Mouse (Mus musculus): Measurements from ENCODE around the gene Fam104a. TPM values are rescaled to one million over a fixed set of nuclear protein-coding genes. Genes with fewer than 3 reads are reported as not detected.

Gene Fam104a
- polyA plus RNA-seq, 1 experiment: 143 TPM

DNA sequence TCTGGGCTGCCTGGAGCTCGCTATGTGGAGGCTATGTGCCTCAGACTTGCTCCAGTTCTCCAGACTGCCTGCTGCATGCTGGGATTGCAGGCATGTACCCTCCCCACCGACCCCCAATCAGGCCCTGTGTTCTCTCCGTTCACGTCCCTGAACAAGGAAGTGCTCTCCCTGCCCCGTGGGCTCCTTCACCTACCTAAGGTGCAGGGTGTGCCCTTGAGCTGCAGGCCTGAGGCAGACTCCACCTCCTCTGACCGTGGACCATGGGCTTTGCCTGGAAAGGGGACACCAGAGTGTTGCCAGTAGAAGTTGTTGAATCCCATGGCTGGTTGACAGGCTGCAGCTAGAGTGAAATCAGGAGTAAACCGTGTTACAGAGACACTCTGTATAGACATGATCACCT is 15.7 kb upstream of the Fam104a start:
- H3K27me3 ChIP-seq (ENCODE audit: control insufficient read depth, insufficient read depth, low read length): no peaks in the 10 kb centered on the region
- no peak overlapping the region for H3K27ac ChIP-seq (ENCODE audit: control insufficient read depth, insufficient read depth, low read depth, low read length)
- TF ChIP-seq CTCF (IDR thresholded peaks at IDR 0.05; ENCODE audit: control insufficient read depth, insufficient read depth, insufficient replicate concordance, low read depth, low read length) (no peak), POLR2A (IDR thresholded peaks at IDR 0.05; ENCODE audit: control insufficient read depth, low read depth, low read length) (no peak)
- peaks cover 2% of the 10 kb centered on the region; the same call in 1 of the 2 replicates for H3K4me1 ChIP-seq (ENCODE audit: control insufficient read depth, insufficient read depth, low read length)
- no peaks in the 10 kb centered on the region for H3K36me3 ChIP-seq (ENCODE audit: control insufficient read depth, insufficient read depth, low read length)
- H3K4me3 ChIP-seq (ENCODE audit: control insufficient read depth, low read depth, low read length): no peak overlapping the region

DNA sequence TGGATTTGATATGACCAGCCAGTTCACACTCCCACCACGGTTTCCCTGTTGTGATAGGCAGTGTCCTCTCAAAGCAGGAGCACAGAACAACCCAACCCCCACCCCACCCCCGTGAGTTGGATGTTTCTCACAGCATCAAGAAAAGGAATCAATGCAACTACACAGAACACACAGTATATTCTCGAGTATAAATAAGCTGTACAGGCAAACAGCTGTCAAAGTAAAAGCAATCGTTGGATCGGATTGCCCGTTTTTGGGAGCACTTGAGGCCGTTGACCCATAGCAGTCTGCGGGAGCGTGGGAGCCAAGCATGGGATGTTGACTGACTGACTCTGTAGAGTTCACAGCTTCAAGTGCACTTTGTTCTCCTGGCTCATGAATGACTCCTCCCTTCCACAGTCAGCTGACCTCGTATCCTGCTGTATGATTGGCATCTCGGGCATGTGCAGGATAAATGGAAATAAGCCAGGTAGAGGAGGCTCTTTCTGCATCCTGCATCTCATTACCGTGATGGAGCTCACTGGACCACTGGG is 14.1 kb upstream of the Fam104a start:
- no peaks in the 10 kb centered on the region for H3K27me3 ChIP-seq (ENCODE audit: control insufficient read depth, insufficient read depth, low read length)
- H3K4me3 ChIP-seq (ENCODE audit: control insufficient read depth, low read depth, low read length): no peak overlapping the region
- H3K4me1 ChIP-seq (ENCODE audit: control insufficient read depth, insufficient read depth, low read length): no peaks in the 10 kb centered on the region
- TF ChIP-seq POLR2A (IDR thresholded peaks at IDR 0.05; ENCODE audit: control insufficient read depth, low read depth, low read length) (no peak), CTCF (IDR thresholded peaks at IDR 0.05; ENCODE audit: control insufficient read depth, insufficient read depth, insufficient replicate concordance, low read depth, low read length) (no peak)
- no peaks in the 10 kb centered on the region for H3K36me3 ChIP-seq (ENCODE audit: control insufficient read depth, insufficient read depth, low read length)
- no peak overlapping the region for H3K27ac ChIP-seq (ENCODE audit: control insufficient read depth, insufficient read depth, low read depth, low read length)

DNA sequence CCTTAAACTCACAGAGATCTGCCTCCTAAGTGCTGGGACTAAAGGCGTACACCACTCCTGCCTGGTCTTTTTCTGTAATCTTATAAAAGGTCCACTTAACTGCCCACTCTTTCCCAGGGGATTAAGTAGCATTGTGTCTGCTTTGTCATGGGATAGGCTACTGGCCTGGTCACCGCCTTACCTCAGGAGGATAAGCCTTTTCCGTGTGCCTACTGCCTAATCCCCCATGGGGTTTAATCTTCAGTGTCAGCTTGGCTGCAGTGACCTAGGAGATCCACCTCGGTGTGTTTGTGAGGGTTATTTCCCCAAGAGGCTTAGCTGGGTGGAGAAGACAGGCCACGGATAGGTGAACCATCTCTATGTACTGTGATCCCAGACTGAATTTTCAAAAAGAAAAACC is 13.6 kb upstream of the Fam104a start:
- no peak overlapping the region for H3K27ac ChIP-seq (ENCODE audit: control insufficient read depth, insufficient read depth, low read depth, low read length)
- H3K4me1 ChIP-seq (ENCODE audit: control insufficient read depth, insufficient read depth, low read length): no peaks in the 10 kb centered on the region
- no peak for TF ChIP-seq CTCF (IDR thresholded peaks at IDR 0.05; ENCODE audit: control insufficient read depth, insufficient read depth, insufficient replicate concordance, low read depth, low read length)
- TF ChIP-seq POLR2A (IDR thresholded peaks at IDR 0.05; ENCODE audit: control insufficient read depth, low read depth, low read length): no peak
- no peak overlapping the region for H3K4me3 ChIP-seq (ENCODE audit: control insufficient read depth, low read depth, low read length)
- no peaks in the 10 kb centered on the region for H3K36me3 ChIP-seq (ENCODE audit: control insufficient read depth, insufficient read depth, low read length)
- H3K27me3 ChIP-seq (ENCODE audit: control insufficient read depth, insufficient read depth, low read length): no peaks in the 10 kb centered on the region

DNA sequence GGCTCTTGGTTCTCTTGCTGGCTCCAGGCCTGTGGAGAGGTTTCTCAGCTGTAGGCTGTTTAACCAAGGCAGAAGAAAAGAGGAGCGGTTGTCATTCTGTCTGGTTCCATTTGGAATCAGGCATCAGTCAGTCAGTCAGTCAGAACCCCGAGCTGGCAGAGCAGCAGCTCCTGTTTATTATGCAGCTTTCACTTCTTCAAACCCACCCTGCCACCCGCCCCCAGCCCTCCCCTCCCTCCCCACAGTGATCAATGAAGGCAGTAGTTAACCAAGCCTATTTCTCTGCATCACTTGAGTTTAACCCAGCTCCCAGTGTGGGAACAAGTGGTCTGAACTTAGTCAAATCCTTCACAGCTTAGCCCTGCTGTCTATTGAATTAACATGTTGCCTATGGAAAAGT is 7.9 kb upstream of the Fam104a start:
- Histone ChIP-seq H3K27me3 (ENCODE audit: control insufficient read depth, insufficient read depth, low read length) (no peaks in the 10 kb centered on the region), H3K4me1 (ENCODE audit: control insufficient read depth, insufficient read depth, low read length) (peaks cover 5% of the 10 kb centered on the region), H3K36me3 (ENCODE audit: control insufficient read depth, insufficient read depth, low read length) (no peaks in the 10 kb centered on the region), H3K27ac (ENCODE audit: control insufficient read depth, insufficient read depth, low read depth, low read length) (no peak overlapping the region), H3K4me3 (ENCODE audit: control insufficient read depth, low read depth, low read length) (no peak overlapping the region)
- TF ChIP-seq POLR2A (IDR thresholded peaks at IDR 0.05; ENCODE audit: control insufficient read depth, low read depth, low read length): no peak
- no peak for TF ChIP-seq CTCF (IDR thresholded peaks at IDR 0.05; ENCODE audit: control insufficient read depth, insufficient read depth, insufficient replicate concordance, low read depth, low read length)

DNA sequence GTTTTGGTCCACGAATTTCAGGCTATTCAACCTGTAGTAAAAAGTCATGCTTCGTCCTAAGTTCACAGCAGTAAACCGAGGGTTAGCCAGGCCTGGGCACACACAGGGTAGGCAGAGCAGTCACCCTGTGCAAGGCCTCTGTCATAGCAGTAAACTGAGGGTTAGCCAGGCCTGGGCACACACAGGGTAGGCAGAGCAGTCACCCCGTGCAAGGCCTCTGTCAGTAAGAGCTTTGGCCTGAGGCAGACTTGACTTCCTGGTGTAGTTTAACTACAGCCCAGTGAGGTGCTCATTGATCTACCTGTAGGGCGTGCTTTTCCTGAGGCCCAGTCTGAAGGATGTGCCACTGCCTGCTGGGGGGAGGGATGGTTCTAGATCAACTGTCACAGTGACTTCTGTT is 7.4 kb upstream of the Fam104a start:
- no peaks in the 10 kb centered on the region for H3K36me3 ChIP-seq (ENCODE audit: control insufficient read depth, insufficient read depth, low read length)

DNA sequence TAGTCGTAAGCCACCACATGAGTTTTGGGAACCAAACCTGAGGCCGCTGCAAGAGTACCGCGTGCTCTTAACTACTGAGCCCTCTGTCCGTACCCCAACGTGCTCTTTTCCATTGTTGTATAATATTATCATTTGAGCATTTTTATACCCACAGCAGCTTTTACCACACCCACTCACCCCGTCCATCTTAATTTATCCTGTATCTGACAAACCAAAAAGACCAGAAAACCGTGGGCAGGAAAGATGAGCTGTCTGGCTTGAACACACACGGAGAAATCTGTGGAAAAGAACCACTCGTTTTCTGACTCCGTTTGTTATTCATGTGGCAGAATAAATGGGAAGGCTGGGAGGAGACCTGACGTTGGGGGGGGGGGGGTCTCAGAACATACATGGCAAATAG is 6.6 kb upstream of the Fam104a start:
- TF ChIP-seq CTCF (IDR thresholded peaks at IDR 0.05; ENCODE audit: control insufficient read depth, insufficient read depth, insufficient replicate concordance, low read depth, low read length): no peak
- no peak for TF ChIP-seq POLR2A (IDR thresholded peaks at IDR 0.05; ENCODE audit: control insufficient read depth, low read depth, low read length)
- peak overlapping the region; percentile 82 for H3K4me3 ChIP-seq (ENCODE audit: control insufficient read depth, low read depth, low read length)
- no peak overlapping the region for H3K27ac ChIP-seq (ENCODE audit: control insufficient read depth, insufficient read depth, low read depth, low read length)
- no peaks in the 10 kb centered on the region for H3K36me3 ChIP-seq (ENCODE audit: control insufficient read depth, insufficient read depth, low read length)
- no peaks in the 10 kb centered on the region for H3K27me3 ChIP-seq (ENCODE audit: control insufficient read depth, insufficient read depth, low read length)
- H3K4me1 ChIP-seq (ENCODE audit: control insufficient read depth, insufficient read depth, low read length): peaks cover 5% of the 10 kb centered on the region

More for the DNA sequence above, 7.4 kb upstream of the Fam104a start:
- TF ChIP-seq CTCF (IDR thresholded peaks at IDR 0.05; ENCODE audit: control insufficient read depth, insufficient read depth, insufficient replicate concordance, low read depth, low read length) (no peak), POLR2A (IDR thresholded peaks at IDR 0.05; ENCODE audit: control insufficient read depth, low read depth, low read length) (no peak)
- Histone ChIP-seq H3K27me3 (ENCODE audit: control insufficient read depth, insufficient read depth, low read length) (no peaks in the 10 kb centered on the region), H3K4me3 (ENCODE audit: control insufficient read depth, low read depth, low read length) (peak overlapping the region; percentile 57), H3K4me1 (ENCODE audit: control insufficient read depth, insufficient read depth, low read length) (peaks cover 5% of the 10 kb centered on the region), H3K27ac (ENCODE audit: control insufficient read depth, insufficient read depth, low read depth, low read length) (no peak overlapping the region)

DNA sequence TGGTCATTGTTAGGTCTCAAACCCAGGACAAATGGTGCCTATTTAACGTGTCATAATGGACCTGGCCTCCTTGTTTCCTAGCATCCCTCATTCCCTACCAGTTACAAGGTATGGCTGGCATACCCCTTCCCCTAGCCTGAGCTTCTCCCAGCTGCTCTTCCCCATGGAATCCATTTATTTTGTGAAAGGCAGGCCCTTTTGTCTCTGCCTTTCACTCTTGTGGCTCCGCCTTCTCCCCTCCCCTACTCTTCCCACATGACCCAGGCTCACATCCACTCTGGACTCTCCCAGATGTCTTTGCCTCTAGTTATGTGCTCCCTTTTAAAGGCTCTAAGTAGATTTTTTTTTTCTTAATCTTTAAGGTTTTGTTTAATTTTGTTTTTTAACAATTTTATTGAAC is 3.1 kb upstream of the Fam104a start:
- Histone ChIP-seq H3K36me3 (ENCODE audit: control insufficient read depth, insufficient read depth, low read length) (no peaks in the 10 kb centered on the region), H3K4me3 (ENCODE audit: control insufficient read depth, low read depth, low read length) (peak overlapping the region; percentile 85), H3K4me1 (ENCODE audit: control insufficient read depth, insufficient read depth, low read length) (peaks cover 11% of the 10 kb centered on the region), H3K27me3 (ENCODE audit: control insufficient read depth, insufficient read depth, low read length) (no peaks in the 10 kb centered on the region), H3K27ac (ENCODE audit: control insufficient read depth, insufficient read depth, low read depth, low read length) (no peak overlapping the region)
- TF ChIP-seq CTCF (IDR thresholded peaks at IDR 0.05; ENCODE audit: control insufficient read depth, insufficient read depth, insufficient replicate concordance, low read depth, low read length) (no peak), POLR2A (IDR thresholded peaks at IDR 0.05; ENCODE audit: control insufficient read depth, low read depth, low read length) (no peak)

All from testis, adult 2 months (tissue).